Mouse (Mus musculus) megakaryocyte, embryonic 14.5 days (primary cell): ENCODE data around the gene Socs3.

ENCODE experiments used
- FLI1 ChIP-seq: IDR thresholded peaks from 2 replicates; pipeline ENCODE4 v1.6.1; 2012; ENCODE audit warnings: low read length, inconsistent platforms, mixed read lengths
- GATA1 ChIP-seq: IDR thresholded peaks from 3 replicates; pipeline ENCODE4 v1.6.1; 2012; ENCODE audit warnings: mixed read lengths, low read length, inconsistent platforms, borderline replicate concordance

DNA sequence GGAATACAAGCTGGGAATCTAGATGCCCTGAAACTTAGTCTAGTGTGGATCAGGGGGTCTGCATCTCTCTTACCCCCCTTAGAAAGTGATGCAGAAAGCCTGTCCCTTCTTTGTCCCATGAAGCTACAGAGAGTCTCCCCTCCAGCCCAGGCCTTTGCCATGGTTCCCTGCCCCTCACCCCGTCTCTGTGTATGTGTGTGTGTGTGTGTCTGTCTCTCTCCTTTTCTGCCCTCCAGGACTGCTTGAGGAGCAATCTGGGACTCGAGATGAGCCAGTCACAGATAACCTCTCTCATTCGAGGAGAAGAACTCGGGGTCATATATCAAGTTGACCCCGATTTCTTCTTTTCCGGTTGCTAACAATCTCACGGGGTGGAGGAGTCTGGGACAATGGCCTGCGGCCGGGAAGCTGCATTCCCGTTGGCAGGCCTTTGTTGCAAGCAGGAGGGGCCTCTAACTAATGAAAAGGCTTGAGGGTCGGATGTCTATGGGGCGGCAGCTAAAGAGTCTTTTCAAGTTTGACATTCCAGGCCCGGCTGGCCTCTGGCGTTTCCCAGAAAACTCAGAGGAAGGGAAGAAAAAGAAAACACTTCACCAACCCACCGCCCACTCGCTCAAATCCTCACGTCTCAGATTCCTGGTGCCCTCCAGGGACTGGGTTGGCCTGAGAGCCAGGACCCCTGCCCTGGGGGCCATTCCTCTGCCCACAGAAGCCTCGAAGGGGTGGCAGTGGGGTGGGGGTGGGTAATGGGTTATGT lies 5.5 kb upstream of the Socs3 start:
- TF ChIP-seq GATA1 (no peak), FLI1 (no peak)
